Mouse (Mus musculus): ENCODE measurements at regions not wholly inside any gene's neighbourhood (a gene's known extent, or its start where the extent isn't known, plus 50 kb on each side); places are given as distances from the start of the nearest gene placed in this dataset.
A peak's percentile ranks its signal among the peaks of the same experiment; 100 is the strongest.

GRCm38 (mm10) chr6:104916787-104917186, 424.2 kb downstream of the Cntn6 start:
- no peaks in the 10 kb centered on the region for H3K36me3 ChIP-seq (replicated peaks)
- ATAC-seq (replicated peaks), result no peak
- H3K9ac ChIP-seq, result no peak overlapping the region
- no peak overlapping the region for H3K4me3 ChIP-seq
- H3K4me1 ChIP-seq, result no peaks in the 10 kb centered on the region
- no peaks in the 10 kb centered on the region for H3K9me3 ChIP-seq
- H3K27ac ChIP-seq, result no peak overlapping the region
- no peak overlapping the region for H3K4me2 ChIP-seq
- H3K27me3 ChIP-seq (replicated peaks), result no peaks in the 10 kb centered on the region

- no peak overlapping the region for H3K4me3 ChIP-seq
- no peaks in the 10 kb centered on the region for H3K9me3 ChIP-seq
- ATAC-seq (replicated peaks), result no peak
- no peak overlapping the region for H3K4me2 ChIP-seq
- no peaks in the 10 kb centered on the region for H3K36me3 ChIP-seq (replicated peaks)
- H3K27me3 ChIP-seq (replicated peaks), result no peaks in the 10 kb centered on the region
- WGBS, result 93% methylated on average over 1 of the region's 1 CpGs
- H3K9ac ChIP-seq, result no peak overlapping the region
- no peaks in the 10 kb centered on the region for H3K4me1 ChIP-seq
- no peak overlapping the region for H3K27ac ChIP-seq
These were observed 430.0 kb downstream of the Cntn6 start for GRCm38 (mm10) chr6:104922577-104922976.

DNA sequence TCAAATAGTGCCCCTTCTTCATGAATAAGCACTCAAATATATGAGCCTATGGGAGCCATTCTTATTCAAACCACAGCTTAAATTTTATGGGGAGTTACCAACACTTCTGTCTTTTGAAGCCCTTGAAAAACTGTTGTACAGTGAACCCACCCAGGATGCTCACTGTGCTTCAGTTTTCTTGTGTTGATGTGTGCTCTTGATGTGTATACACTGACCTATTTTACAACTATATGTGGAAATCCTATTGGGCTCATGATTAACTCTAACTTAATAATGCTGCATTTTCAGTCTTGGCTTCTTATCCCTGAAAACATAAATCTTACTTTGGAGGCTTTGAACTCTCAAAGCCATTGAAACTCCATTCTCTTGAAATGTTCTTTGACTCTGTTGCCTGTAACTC, 433.5 kb downstream of the Cntn6 start:
- no peaks in the 10 kb centered on the region for H3K27me3 ChIP-seq (replicated peaks)

GRCm38 (mm10) chr6:104930284-104930683, 437.7 kb downstream of the Cntn6 start:
- H3K27me3 ChIP-seq (replicated peaks), result no peaks in the 10 kb centered on the region
- 61% methylated on average over 5 of the region's 5 CpGs for WGBS
- H3K4me1 ChIP-seq, result no peaks in the 10 kb centered on the region
- H3K27ac ChIP-seq, result no peak overlapping the region
- H3K4me2 ChIP-seq, result no peak overlapping the region
- no peaks in the 10 kb centered on the region for H3K36me3 ChIP-seq (replicated peaks)
- H3K4me3 ChIP-seq, result no peak overlapping the region
- ATAC-seq (replicated peaks), result peak; percentile 74
- H3K9ac ChIP-seq, result no peak overlapping the region
- no peaks in the 10 kb centered on the region for H3K9me3 ChIP-seq

More for the DNA sequence above, 433.5 kb downstream of the Cntn6 start:
- H3K9me3 ChIP-seq, result no peaks in the 10 kb centered on the region
- no peaks in the 10 kb centered on the region for H3K4me1 ChIP-seq
- no peak overlapping the region for H3K4me3 ChIP-seq
- ATAC-seq (replicated peaks), result no peak
- no peak overlapping the region for H3K4me2 ChIP-seq
- H3K27ac ChIP-seq, result no peak overlapping the region
- H3K36me3 ChIP-seq (replicated peaks), result no peaks in the 10 kb centered on the region
- no peak overlapping the region for H3K9ac ChIP-seq

DNA sequence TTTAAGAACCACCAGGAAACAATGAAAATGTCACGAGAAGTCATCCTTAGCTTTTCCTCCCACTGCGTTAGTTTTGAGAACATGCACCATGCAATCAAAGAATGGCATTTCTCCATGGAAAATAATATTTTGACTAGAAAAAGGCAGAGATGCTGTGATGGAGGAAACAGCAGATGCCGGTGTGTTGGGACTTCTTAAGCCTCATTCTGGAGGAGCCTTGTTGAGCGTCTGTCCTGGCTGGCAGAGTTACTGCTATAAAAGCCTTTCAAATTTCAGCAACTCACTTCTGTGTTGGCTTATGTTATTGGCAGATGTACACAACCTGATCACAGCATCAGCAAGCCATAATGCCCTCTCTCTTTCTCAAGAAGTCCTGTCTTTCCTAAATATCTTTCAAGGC, 439.6 kb downstream of the Cntn6 start:
- Histone ChIP-seq H3K9me3 (no peaks in the 10 kb centered on the region), H3K4me2 (no peak overlapping the region), H3K27me3 (replicated peaks) (no peaks in the 10 kb centered on the region), H3K27ac (no peak overlapping the region), H3K36me3 (replicated peaks) (no peaks in the 10 kb centered on the region), H3K9ac (no peak overlapping the region), H3K4me3 (no peak overlapping the region), H3K4me1 (no peaks in the 10 kb centered on the region)
- WGBS, result 95% methylated on average over 4 of the region's 4 CpGs
- ATAC-seq (replicated peaks), result no peak

DNA sequence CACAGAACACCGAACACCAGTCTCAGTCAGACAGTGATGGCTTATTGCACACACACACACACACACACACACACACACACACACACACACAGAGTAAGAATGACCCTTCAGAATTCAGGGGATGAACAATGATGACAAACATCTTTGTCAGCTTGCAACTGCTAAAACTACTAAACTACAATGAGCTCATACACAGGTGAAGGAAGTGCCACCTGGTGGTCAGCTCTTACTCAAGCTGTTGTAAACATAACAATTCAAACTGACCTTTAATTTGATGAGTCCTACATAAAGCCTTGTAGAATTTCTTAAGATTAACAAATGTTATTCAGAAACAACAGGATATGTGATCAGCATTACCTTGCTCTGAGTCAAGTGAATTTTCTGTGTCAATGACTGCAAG, 446.5 kb downstream of the Cntn6 start:
- Histone ChIP-seq H3K9ac (no peak overlapping the region), H3K4me1 (no peaks in the 10 kb centered on the region), H3K4me2 (no peak overlapping the region), H3K27ac (no peak overlapping the region), H3K36me3 (replicated peaks) (no peaks in the 10 kb centered on the region), H3K4me3 (no peak overlapping the region), H3K9me3 (no peaks in the 10 kb centered on the region), H3K27me3 (replicated peaks) (no peaks in the 10 kb centered on the region)
- WGBS, result 75% methylated on average over 1 of the region's 1 CpGs
- no peak for ATAC-seq (replicated peaks)

DNA sequence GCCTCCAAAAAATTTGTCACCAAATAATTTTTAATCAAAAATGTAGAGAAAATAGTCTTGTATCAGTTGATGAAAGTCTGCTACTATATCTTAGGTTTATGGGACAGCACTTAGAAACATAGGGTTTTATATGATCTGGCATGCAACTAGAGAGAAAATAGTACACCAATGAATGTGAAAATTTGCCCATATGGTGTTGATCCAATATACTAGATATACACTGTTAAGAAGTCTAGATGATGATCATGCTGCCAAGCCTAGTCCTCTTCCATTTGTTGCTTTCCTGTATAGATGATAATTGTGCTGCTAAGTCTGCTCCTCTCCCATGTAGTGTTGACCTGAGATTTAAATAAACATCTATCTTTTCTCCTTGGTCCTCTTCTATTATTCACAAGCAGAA, 481.9 kb downstream of the Cntn6 start:
- H3K4me3 ChIP-seq, result no peak overlapping the region
- no peaks in the 10 kb centered on the region for H3K27me3 ChIP-seq (replicated peaks)
- no peak overlapping the region for H3K9ac ChIP-seq
- H3K4me1 ChIP-seq, result no peaks in the 10 kb centered on the region
- no peaks in the 10 kb centered on the region for H3K36me3 ChIP-seq (replicated peaks)
- H3K27ac ChIP-seq, result no peak overlapping the region
- ATAC-seq (replicated peaks), result no peak
- no peak overlapping the region for H3K4me2 ChIP-seq
- no peaks in the 10 kb centered on the region for H3K9me3 ChIP-seq

DNA sequence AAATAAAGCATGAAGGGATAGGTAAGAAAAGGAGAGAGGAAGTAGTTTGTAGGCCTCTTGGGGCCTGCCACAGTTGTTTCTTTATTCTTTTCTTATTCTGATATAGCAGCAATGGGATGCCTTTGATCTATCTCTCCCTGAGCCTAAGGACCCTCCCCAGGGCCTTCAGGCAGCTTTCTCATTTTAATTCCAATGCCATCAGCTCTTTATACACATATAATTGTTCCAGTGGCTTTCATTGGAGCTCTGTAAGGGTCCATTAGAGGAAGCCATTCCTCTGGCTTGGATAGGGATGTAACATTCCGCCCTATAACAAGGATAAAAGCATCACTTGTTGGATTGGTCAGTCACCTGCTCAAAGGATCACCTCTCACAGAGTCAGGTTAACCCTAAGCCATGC, 491.6 kb downstream of the Cntn6 start:
- H3K9ac ChIP-seq, result no peak overlapping the region
- no peaks in the 10 kb centered on the region for H3K36me3 ChIP-seq (replicated peaks)
- H3K4me2 ChIP-seq, result no peak overlapping the region
- H3K4me1 ChIP-seq, result no peaks in the 10 kb centered on the region
- H3K9me3 ChIP-seq, result no peaks in the 10 kb centered on the region
- no peak for ATAC-seq (replicated peaks)
- no peak overlapping the region for H3K4me3 ChIP-seq
- WGBS, result 42% methylated on average over 1 of the region's 1 CpGs
- no peak overlapping the region for H3K27ac ChIP-seq
- H3K27me3 ChIP-seq (replicated peaks), result no peaks in the 10 kb centered on the region

DNA sequence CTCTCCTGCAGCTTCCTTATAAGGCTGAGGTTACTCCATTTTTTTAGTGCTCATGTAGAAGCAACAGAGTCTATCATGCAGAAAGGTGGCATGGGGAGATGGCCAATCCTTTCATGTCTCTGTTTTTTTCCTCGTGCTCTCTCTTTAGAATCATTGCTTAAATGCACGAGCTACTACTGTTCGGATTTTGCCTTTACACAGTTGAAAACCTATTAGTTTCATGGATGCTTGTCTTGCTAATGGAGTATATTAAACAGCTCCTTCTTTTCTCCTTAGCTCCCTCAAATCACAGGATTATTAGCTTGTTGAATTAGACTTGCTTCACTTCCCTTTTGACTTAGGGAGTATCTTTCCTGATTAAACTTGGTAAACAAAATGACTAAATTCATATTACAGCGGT, 497.3 kb downstream of the Cntn6 start:
- Histone ChIP-seq H3K4me3 (no peak overlapping the region), H3K27me3 (replicated peaks) (no peaks in the 10 kb centered on the region), H3K9me3 (no peaks in the 10 kb centered on the region), H3K36me3 (replicated peaks) (no peaks in the 10 kb centered on the region), H3K27ac (no peak overlapping the region), H3K4me2 (no peak overlapping the region), H3K9ac (no peak overlapping the region), H3K4me1 (no peaks in the 10 kb centered on the region)
- no peak for ATAC-seq (replicated peaks)
- WGBS, result 73% methylated on average over 4 of the region's 4 CpGs

DNA sequence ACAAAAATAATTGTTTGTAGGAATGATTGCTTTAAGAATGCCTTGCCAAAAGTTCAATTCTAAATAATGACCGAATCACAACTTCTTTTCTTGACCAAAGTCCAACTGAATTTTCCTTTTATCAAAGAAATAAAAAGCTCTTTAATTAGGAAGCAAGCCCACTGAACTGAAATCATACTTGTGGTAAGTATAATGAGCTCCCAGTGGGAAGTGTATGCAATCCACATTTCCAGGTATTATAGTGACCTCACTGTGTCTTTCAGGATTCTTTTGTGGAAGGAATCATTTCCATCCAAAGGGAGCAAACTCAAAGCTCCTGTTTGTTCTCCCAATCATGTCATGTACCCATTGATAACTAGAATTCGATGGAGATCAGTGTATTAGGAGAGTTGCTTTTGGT, 497.8 kb downstream of the Cntn6 start:
- no peak for ATAC-seq (replicated peaks)
- 75% methylated on average over 2 of the region's 2 CpGs for WGBS
- no peak overlapping the region for H3K4me3 ChIP-seq

GRCm38 (mm10) chr6:104999601-105000000, 507.0 kb downstream of the Cntn6 start:
- Histone ChIP-seq H3K4me3 (no peak overlapping the region), H3K36me3 (replicated peaks) (no peaks in the 10 kb centered on the region), H3K9ac (no peak overlapping the region), H3K27ac (no peak overlapping the region), H3K4me1 (no peaks in the 10 kb centered on the region), H3K4me2 (no peak overlapping the region), H3K9me3 (no peaks in the 10 kb centered on the region), H3K27me3 (replicated peaks) (no peaks in the 10 kb centered on the region)
- 95% methylated on average over 1 of the region's 1 CpGs for WGBS
- no peak for ATAC-seq (replicated peaks)

More for the DNA sequence above, 497.8 kb downstream of the Cntn6 start:
- no peak overlapping the region for H3K9ac ChIP-seq
- no peaks in the 10 kb centered on the region for H3K4me1 ChIP-seq
- H3K36me3 ChIP-seq (replicated peaks), result no peaks in the 10 kb centered on the region
- H3K4me2 ChIP-seq, result no peak overlapping the region
- no peak overlapping the region for H3K27ac ChIP-seq
- no peaks in the 10 kb centered on the region for H3K9me3 ChIP-seq
- no peaks in the 10 kb centered on the region for H3K27me3 ChIP-seq (replicated peaks)

GRCm38 (mm10) chr6:105020672-105021071, 528.1 kb downstream of the Cntn6 start:
- Histone ChIP-seq H3K4me2 (no peak overlapping the region), H3K27ac (no peak overlapping the region), H3K9ac (no peak overlapping the region), H3K27me3 (replicated peaks) (no peaks in the 10 kb centered on the region), H3K9me3 (no peaks in the 10 kb centered on the region), H3K4me3 (no peak overlapping the region), H3K36me3 (replicated peaks) (no peaks in the 10 kb centered on the region), H3K4me1 (peaks cover 5% of the 10 kb centered on the region)
- ATAC-seq (replicated peaks), result no peak
- WGBS, result 82% methylated on average over 4 of the region's 4 CpGs

DNA sequence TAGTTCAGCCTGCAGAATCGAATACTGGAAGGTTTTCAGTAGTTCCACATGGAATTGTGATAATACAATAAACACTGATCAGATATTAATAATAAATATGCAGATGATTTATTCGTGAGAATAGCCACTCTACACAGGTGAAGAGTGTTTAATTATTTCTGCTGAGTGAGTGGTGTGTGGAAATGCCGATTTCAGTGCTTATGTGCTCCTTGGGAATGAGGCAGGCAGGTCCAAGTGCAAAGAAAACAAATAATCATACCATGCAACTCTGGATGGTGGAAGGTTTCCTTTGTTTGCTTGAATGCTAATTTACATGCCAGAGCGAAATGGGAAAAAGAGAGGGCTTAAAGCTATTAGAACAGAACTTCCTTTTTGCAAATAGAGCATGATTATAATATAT, 528.6 kb downstream of the Cntn6 start:
- Histone ChIP-seq H3K9me3 (no peaks in the 10 kb centered on the region), H3K4me1 (peaks cover 5% of the 10 kb centered on the region), H3K4me3 (no peak overlapping the region), H3K27me3 (replicated peaks) (no peaks in the 10 kb centered on the region), H3K4me2 (no peak overlapping the region), H3K9ac (no peak overlapping the region), H3K36me3 (replicated peaks) (no peaks in the 10 kb centered on the region), H3K27ac (no peak overlapping the region)
- peak; percentile 70; the same call in 1 of the 2 replicates for ATAC-seq (replicated peaks)
- WGBS, result 49% methylated on average over 4 of the region's 4 CpGs

DNA sequence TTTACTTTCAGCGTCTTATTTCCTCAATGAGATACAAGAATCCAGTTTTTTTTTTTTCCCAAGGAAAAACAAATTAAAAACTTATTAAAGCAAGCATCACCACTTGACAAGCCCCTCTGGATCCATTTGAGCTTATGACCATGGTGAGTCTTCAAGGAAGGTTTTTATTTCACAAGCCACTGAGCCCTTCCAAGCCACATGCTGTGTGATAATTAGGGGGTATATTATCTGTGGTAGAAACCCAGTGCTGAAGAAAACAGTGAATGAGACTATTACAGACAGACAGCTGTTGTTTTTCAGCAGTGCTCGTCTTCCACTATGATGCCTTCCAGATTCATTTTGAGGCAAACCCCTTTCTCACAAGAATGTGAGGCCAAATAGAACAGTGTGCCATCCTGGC, 573.6 kb downstream of the Cntn6 start:
- Histone ChIP-seq H3K27me3 (replicated peaks) (no peaks in the 10 kb centered on the region), H3K4me1 (no peaks in the 10 kb centered on the region), H3K27ac (no peak overlapping the region), H3K4me3 (no peak overlapping the region), H3K36me3 (replicated peaks) (no peaks in the 10 kb centered on the region), H3K9ac (no peak overlapping the region), H3K9me3 (no peaks in the 10 kb centered on the region), H3K4me2 (no peak overlapping the region)
- 76% methylated on average over 2 of the region's 2 CpGs for WGBS
- ATAC-seq (replicated peaks), result no peak
